Comparison of ENCODE assay signal across 8 mouse cellular contexts in genomic region chr12:86641763-86642162, GRCm38 (mm10). TPM values are rescaled to one million over a fixed set of nuclear protein-coding genes. Genes with fewer than 3 reads are reported as not detected.
A peak's percentile ranks its signal among the peaks of the same experiment; 100 is the strongest.
DNase-seq lines count a peak whose midpoint lies in the region; ATAC-seq and TF ChIP-seq lines count a peak whose summit lies in the region.

No protein-coding gene starts in this region.

- in situ Hi-C loops in ES-E14 (cut with MboI; ENCODE audit: low sequenced_read_pairs in 2 of 2, unreplicated experiment in 2 of 2): no loop called here

- H3K4me3 ChIP-seq in layer of hippocampus, adult 2 months: no peak overlapping the region
- no peak overlapping the region for H3K4me3 ChIP-seq in ES-E14 (ENCODE audit: insufficient read depth in 1 of 2, low read depth in 1 of 2, low read length in 2 of 2, poor library complexity in 1 of 2, severe bottlenecking in 1 of 2)

- no peak overlapping the region for H3K9ac ChIP-seq in ES-E14 (ENCODE audit: insufficient read depth, low read depth, low read length, poor library complexity, severe bottlenecking)

- DNase-seq in cerebellum, adult 18-20 months: peak; percentile 33 to 50
- DNase-seq in layer of hippocampus, adult 2 months (ENCODE audit: low spot score in 2 of 2): peak; percentile 22 to 62
- DNase-seq in layer of hippocampus, adult 9-11 months: no peak
- DNase-seq in ES-E14 (ENCODE audit: low read depth, low spot score): peak; percentile 45
- peak; percentile 61 to 69 for DNase-seq in layer of hippocampus, postnatal 10 days (ENCODE audit: low spot score in 2 of 2)
- DNase-seq in urinary bladder, postnatal 10 days (ENCODE audit: low spot score): no peak
- DNase-seq in kidney, adult 8-10 months: no peak

- no peak overlapping the region for H3K27ac ChIP-seq in layer of hippocampus, adult 2 months
- H3K27ac ChIP-seq in ES-E14 (ENCODE audit: insufficient read depth, low read depth, low read length, poor library complexity, severe bottlenecking): no peak overlapping the region

- H3K36me3 ChIP-seq in ES-E14 (ENCODE audit: control insufficient read depth, insufficient read depth, low read length, poor library complexity, severe bottlenecking): no peaks in the 10 kb centered on the region

- H3K4me1 ChIP-seq in ES-E14 (ENCODE audit: control insufficient read depth in 2 of 2, insufficient read depth in 2 of 2, low read length in 2 of 2, poor library complexity in 1 of 2): peaks cover 2 to 8% of the 10 kb centered on the region in 2 experiments; a peak in 2 of 4 replicates

- H3K9me3 ChIP-seq in ES-E14 (ENCODE audit: control insufficient read depth, insufficient read depth, low read depth, low read length): no peaks in the 10 kb centered on the region

- ATAC-seq in cerebellum, adult (ENCODE audit: insufficient number of reproducible peaks, low FRiP score, low TSS enrichment): no peak

- TF ChIP-seq CTCF in layer of hippocampus, adult 2 months (conservative IDR thresholded peaks at IDR 0.05): peak; percentile 84

TF ChIP-seq in ES-E14, 5 proteins besides CTCF, POLR2A, EP300 and RAD21:
- no peak for TF ChIP-seq MAFK (IDR thresholded peaks at IDR 0.05; ENCODE audit: insufficient read depth, low read depth, low read length)
- TF ChIP-seq ZC3H11A (IDR thresholded peaks at IDR 0.05; ENCODE audit: borderline replicate concordance, low read depth, low read length): no peak
- no peak for TF ChIP-seq ZNF384 (IDR thresholded peaks at IDR 0.05; ENCODE audit: low read depth, low read length)
- TF ChIP-seq CHD2 (IDR thresholded peaks at IDR 0.05; ENCODE audit: low read depth, low read length): no peak
- no peak for TF ChIP-seq HCFC1 (IDR thresholded peaks at IDR 0.05; ENCODE audit: borderline replicate concordance, insufficient read depth, low read length)

RNA-seq across cellular contexts. Expression of gene Vash1, which starts 36.7 kb away (rescaled TPM):
- total RNA-seq in layer of hippocampus, adult 2 months (2021): 10 to 100 TPM; 40.4 to 41.8 TPM
- total RNA-seq in ES-E14 (2012; rRNA removed): 4.0 and 4.8 TPM in 2 replicates
- 100 to 1,000 TPM in 1 of 2 experiments, 10 to 100 TPM in 1; 98.5 to 104 TPM for total RNA-seq in layer of hippocampus, postnatal 10 days (2021)

Comparison
In these comparisons a context has a peak if more than half of its experiments do, and no peak if none do; other contexts are left out.
1. DNase-seq: peak in cerebellum, adult 18-20 months (2 of 2), layer of hippocampus, adult 2 months (2 of 2), ES-E14 (single experiment) and layer of hippocampus, postnatal 10 days (2 of 2); none in layer of hippocampus, adult 9-11 months (single experiment), urinary bladder, postnatal 10 days (single experiment) and kidney, adult 8-10 months (0 of 2).